Mouse (Mus musculus): ENCODE results near the gene Zfp410.

DNA sequence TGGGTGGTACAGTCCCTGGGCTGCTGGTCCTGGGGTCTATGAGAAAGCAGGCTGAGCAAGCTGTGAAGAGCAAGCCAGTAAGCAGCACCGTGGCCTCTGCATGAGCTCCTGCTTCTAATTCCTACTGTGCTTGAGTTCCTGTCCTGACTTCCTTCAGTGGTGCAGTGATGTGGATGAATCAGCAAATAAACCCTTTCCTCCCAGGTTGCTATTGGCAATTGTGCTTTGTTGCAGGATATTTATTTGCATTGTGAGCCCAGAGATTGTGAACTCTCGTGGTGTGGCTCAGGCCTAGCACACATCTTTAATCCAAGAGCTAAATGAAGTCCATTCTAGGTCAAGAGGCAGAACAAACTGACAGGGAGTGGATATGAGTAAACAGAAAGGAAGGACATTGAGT lies 40.4 kb upstream of the Zfp410 start:
- no peak for TF ChIP-seq EP300 (IDR thresholded peaks at IDR 0.05; ENCODE audit: low read length)
- no peak for TF ChIP-seq CTCF (conservative IDR thresholded peaks at IDR 0.05 in 1 of 2, IDR thresholded peaks at IDR 0.05 in 1 of 2; ENCODE audit: low read depth in 2 of 2, low read length in 2 of 2)
- TF ChIP-seq NRF1 (IDR thresholded peaks at IDR 0.05; ENCODE audit: low read depth, low read length) = no peak
- no peak for TF ChIP-seq POLR2A (IDR thresholded peaks at IDR 0.05; ENCODE audit: low read depth, low read length)
- TF ChIP-seq MAX (IDR thresholded peaks at IDR 0.05; ENCODE audit: low read length) = no peak
- no peak for TF ChIP-seq MXI1 (IDR thresholded peaks at IDR 0.05; ENCODE audit: low read depth, low read length)
- no peak for TF ChIP-seq ELF1 (IDR thresholded peaks at IDR 0.05; ENCODE audit: low read depth, low read length)
- no peak for TF ChIP-seq ZKSCAN1 (IDR thresholded peaks at IDR 0.05; ENCODE audit: borderline replicate concordance, low read depth, low read length)
- no peak for TF ChIP-seq MAFK (IDR thresholded peaks at IDR 0.05; ENCODE audit: insufficient replicate concordance, low read length)
- TF ChIP-seq TCF12 (IDR thresholded peaks at IDR 0.05; ENCODE audit: low read depth, low read length) = no peak
- TF ChIP-seq NELFE (IDR thresholded peaks at IDR 0.05; ENCODE audit: low read depth, low read length) = no peak
- no peak for TF ChIP-seq E2F4 (IDR thresholded peaks at IDR 0.05; ENCODE audit: insufficient replicate concordance, low read depth, low read length)
- TF ChIP-seq SMC3 (IDR thresholded peaks at IDR 0.05; ENCODE audit: low read depth, low read length) = no peak
- TF ChIP-seq POLR2AphosphoS2 (IDR thresholded peaks at IDR 0.05; ENCODE audit: low read depth, low read length) = no peak

All from CH12.LX (cell line).